Mouse (Mus musculus) MEL-GATA-1-ER (cell line): ENCODE results near the gene Abcb8.

ENCODE experiments used
- DNase-seq: peaks from one replicate; pipeline ENCODE4 v3.0.0-alpha.2; 2012; ENCODE audit warnings: low read depth; ENCODE audit errors: extremely low read depth

Abcb8 gene

GRCm38 (mm10) chr5:24453985-24454303, 60.5 kb downstream of the Abcb8 start:
- DNase-seq: no peak

- DNase-seq: no peak
Measured at GRCm38 (mm10) chr5:24455076-24455475, 61.6 kb downstream of the Abcb8 start.

- DNase-seq: no peak
Measured at GRCm38 (mm10) chr5:24455613-24456012, 62.1 kb downstream of the Abcb8 start.
